ENCODE assay signal across 18 mouse cellular contexts in the genomic region with DNA sequence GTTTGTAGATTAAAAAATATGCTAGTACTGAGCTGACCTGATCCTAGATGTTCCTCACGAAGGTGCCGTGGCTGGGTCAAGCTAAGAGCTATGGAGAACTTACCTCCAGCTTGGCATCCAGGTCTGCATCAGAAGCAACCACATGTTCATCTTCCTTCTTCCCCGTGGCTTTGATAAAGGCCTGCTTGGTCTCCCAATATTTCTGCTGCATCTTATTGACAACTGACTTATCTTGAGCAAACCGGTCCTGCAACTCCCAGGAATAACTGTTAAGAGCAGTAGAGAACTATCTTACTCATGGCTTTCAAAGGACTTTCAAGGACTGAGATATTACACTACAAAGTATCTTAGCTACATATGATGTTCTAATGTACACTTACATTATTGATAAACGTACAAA.
"Had no signal": no experiment of that assay in that cellular context is flagged by ENCODE, and none has a peak within 500 bp of the region (broad histone marks: within the 10 kb centered on the region; RNA-seq: fewer than 3 reads in every experiment).

No protein-coding gene starts in this region.

- H3K9ac ChIP-seq: lung, embryonic 15.5 days; midbrain, embryonic 13.5 days had no signal

- H3K9me3 ChIP-seq: lung, embryonic 15.5 days; megakaryocyte, embryonic 14.5 days; midbrain, embryonic 10.5 days; midbrain, embryonic 13.5 days had no signal

- H3K27ac ChIP-seq: kidney, postnatal 0 days; layer of hippocampus, adult 2 months; lung, embryonic 15.5 days; midbrain, embryonic 10.5 days; midbrain, embryonic 13.5 days had no signal

- ATAC-seq: intestine, postnatal 0 days; midbrain, embryonic 13.5 days; midbrain, embryonic 16.5 days had no signal

- H3K27me3 ChIP-seq: lung, embryonic 15.5 days; megakaryocyte, embryonic 14.5 days; midbrain, embryonic 13.5 days had no signal

- H3K4me2 ChIP-seq: lung, embryonic 15.5 days; midbrain, embryonic 13.5 days had no signal

- DNase-seq: kidney, adult 2 months; kidney, postnatal 25 days; layer of hippocampus, adult 9-11 months; lung, adult 18-20 months; lung, postnatal 10 days; lung, postnatal 36 days; thymus, adult 2 months; thymus, postnatal 14 days; thymus, postnatal 4 days had no signal

- H3K4me3 ChIP-seq: layer of hippocampus, adult 2 months; lung, embryonic 15.5 days; megakaryocyte, embryonic 14.5 days; midbrain, embryonic 10.5 days; midbrain, embryonic 13.5 days; myocyte had no signal

- H3K36me3 ChIP-seq: lung, embryonic 15.5 days; midbrain, embryonic 10.5 days; midbrain, embryonic 13.5 days had no signal

- H3K4me1 ChIP-seq: lung, embryonic 15.5 days; midbrain, embryonic 10.5 days; midbrain, embryonic 13.5 days had no signal
